Mouse (Mus musculus) activated CD4-positive, CD25-positive, alpha-beta regulatory T cell, adult 4 months (primary cell): ENCODE data around the gene Trim59. TPM values are rescaled to one million over a fixed set of nuclear protein-coding genes. Genes with fewer than 3 reads are reported as not detected.
A peak's percentile ranks its signal among the peaks of the same experiment; 100 is the strongest.

ENCODE experiments used
- ATAC-seq: one replicate; pipeline ENCODE4 v1.8.0; 2017
- polyA plus RNA-seq, 2 experiments: library from polyadenylated mRNA; unstranded; fragments of 100-300 nt; shearing (Covaris generic); gene quantifications; one replicate each; pipeline ENCODE4 v1.2.1; 2017

Trim59 gene
- polyA plus RNA-seq, 2 experiments from 2014 or later: 25.9 to 27.4 TPM

DNA sequence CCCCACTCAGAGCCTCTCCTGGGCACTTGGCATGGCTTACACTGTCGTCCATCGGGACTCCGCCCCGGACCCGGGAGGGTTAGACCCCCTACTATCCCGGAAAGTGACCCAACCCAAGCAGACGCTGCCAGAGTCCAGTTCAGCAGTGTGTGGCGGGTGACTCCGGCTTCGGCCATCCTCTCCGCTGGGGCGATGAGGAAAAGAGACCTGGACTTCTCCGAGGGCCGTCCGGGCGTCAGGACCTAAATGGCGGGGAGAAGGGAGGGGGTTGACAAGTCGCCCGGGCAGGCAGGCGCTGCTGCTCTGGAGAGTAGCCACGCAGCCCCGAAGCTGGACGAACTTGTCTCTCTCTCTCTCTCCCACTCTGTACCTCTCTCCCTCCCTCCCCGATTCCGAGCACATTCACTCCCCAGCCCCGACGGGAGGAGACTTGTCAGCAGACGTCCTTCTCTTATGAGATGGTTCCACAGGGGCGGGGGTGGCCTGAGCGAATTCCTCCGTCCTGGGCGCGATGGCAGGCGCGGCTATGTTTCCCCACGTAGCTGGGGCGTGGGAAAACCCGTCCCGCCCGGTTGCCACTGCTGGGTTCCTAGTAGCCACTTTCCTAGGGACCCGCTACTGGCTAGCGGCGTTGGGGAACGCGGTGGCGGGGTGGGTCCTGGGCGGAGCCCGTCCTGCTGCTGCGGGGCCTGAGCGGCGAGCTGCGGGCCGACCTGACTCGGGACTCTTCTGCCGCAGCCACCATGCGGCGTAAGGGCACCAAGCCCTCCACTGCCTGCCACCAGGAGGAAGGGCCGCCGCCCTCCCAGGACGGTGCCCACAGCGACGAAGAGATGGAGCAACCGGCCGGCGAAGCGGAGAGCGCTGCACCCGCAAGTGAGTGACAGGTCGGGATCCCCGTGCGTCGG is 39.0 kb downstream of the Trim59 start:
- peak; percentile 10 for ATAC-seq

DNA sequence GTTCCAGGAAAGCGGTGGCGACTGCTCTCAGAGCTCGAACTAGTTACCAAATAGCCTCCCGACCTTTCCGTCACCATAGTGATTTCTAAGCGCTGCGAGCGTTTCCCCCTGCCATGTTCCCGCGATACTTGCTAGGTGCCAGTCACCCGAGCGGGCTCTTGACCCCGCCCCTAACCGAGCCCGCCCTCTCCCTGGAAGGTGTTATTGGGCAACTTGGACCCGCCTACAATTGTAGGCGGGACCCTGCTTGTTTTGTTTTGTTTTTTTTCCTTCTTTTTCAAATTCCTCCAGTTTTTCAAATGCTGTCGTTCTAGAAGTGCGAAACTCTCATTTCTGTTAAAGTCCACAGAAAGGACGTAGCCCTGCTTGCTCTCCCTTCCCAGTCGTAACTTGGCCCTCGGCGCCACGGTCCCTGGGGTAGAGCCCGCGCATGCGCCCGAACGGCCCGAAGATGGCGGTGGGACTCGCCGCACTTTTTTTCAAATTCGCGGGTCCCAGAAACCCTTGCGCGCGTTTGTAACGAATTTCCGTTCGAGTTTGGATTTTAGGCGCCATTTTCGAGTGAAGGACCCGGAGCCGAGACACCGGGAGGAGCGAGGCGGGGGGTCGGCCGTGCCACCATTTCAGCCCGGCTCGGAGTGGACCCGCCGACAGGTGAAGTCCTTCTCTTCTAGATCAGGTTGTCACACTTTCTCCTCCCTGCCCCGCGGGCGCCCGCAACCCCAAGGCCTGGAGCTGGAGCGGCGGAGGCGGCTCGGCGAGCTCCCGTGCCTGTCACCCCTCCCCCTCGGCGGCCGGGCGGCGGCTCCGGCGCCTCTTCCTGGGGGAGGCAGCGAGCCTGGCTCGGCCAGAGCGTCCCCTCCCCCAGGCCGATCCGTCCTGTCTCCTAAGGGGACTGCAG is 39.9 kb downstream of the Trim59 start, which contains the start of the genes Ift80 and Smc4:
Gene Ift80, minus strand, starts transcription at position 134 of the 901 bp plus-strand sequence.
Gene Smc4, plus strand, starts transcription at position 302 of the 901 bp plus-strand sequence.
- ATAC-seq: peak; percentile 79

DNA sequence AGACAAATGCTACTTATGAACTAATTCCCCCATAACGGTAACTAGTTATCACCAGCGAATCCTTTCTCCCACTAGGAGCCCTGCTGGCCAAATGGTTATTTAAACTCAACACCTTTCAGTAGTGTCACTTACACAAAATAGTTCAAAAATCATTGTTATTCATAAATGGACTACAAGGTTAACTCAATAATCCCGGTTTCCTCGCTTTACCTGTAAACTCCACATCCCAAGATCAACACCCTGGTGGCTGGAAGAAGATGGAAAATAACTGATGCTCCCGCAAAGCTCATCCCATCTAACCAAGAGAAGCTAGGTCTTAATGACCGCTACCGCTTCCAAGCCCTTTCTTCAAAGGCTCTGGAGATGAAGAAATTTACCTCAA is 40.5 kb downstream of the Trim59 start:
- ATAC-seq: no peak

DNA sequence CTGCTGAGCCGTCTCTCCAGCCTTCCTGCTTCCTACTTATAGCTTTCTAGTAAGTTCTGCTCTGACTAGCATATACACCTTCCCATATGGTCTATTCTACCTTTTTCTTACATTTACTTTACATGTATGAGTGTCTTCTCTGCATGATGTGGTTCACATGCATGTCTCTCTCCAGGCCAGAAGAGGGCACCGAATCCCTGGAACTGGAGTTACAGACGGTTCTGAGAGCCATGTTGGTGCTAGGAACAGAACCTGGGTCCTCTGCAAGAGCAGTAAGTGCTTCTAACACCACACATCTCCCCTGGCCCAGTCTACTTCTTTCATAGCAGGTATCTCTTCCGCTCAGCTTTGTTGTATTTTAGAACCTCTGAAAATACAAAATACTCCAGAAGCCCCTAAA is 41.8 kb downstream of the Trim59 start:
- ATAC-seq: no peak

DNA sequence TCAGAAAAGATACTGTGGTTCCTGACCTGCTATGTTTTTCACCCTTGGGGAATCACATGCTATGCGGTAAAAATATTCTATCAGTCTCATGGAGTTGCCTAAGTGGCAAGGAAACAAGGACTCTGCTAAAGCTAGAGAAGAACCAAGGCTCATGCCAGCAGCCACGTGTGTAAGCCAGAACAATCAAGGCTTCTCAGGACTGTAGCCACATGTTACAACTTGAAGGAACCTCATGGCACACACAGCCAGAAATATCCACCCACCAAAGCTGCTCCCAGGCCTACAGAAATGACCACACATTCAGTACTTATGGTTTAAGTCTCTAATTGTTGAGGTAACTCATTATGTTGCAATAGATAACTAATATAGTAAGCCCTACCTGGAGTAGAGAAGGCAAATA is 58.0 kb downstream of the Trim59 start:
- ATAC-seq: no peak

Other genes with a start within 250 kb of the Trim59 start
- gene 1110032F04Rik, start 175.2 kb downstream of the Trim59 start, polyA plus RNA-seq: 1 to 10 TPM; 1.9 to 2.3 TPM
- 100 to 1,000 TPM in 1 of 2 experiments, 10 to 100 TPM in 1; 76.4 to 105 TPM for gene Ift80, start 40.2 kb downstream of the Trim59 start, polyA plus RNA-seq
- gene Smc4, start 40.0 kb downstream of the Trim59 start, polyA plus RNA-seq: 100 to 1,000 TPM; 394 to 401 TPM
- 10 to 100 TPM; 27.2 to 36.5 TPM for gene Kpna4, start 82.4 kb upstream of the Trim59 start, polyA plus RNA-seq
- gene Arl14, start 177.7 kb upstream of the Trim59 start, polyA plus RNA-seq: not detected